Mouse (Mus musculus) T-cell, adult 2 months (primary cell): ENCODE results near the gene Slc20a1.

Experiments used
- DNase-seq: peaks from one replicate; pipeline ENCODE4 v3.0.0; 2022; ENCODE audit warnings: low spot score

Slc20a1 gene

DNA sequence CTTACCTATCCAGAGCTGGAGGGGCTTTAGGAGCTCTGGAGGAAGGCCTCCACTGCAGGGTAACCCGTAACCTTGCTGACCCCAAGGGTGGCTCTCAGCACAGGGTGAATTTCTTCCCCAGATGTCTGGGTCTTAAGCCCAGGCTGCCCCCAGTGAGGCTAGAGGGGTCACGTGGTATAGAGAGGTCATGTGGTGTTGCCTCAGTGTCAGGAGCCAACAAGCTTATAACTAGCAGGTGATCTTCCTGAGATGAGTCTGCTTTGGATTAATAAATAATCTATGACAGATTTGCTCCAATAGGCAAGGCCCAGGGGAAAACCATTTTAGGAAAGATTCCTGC lies 55.0 kb downstream of the Slc20a1 start:
- DNase-seq: no peak

DNA sequence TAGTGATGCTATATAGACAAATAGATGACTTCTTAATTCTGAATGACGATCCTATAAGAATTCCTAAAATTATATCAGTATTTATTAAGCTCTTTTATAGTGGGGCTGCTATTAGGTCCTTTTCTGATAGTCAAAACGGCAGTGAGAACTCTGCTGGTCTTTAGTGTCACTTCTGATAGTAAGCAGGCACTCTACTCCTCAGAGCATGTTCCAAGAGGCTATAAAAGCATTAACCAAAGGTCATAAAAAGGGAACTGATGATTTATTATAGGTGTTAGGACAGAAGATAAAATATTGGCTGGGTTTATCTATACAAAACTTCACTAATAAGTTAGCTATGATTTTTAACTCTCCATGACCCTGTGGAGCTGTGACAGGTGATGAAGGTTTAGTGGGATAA lies 55.5 kb downstream of the Slc20a1 start:
- DNase-seq: no peak

GRCm38 (mm10) chr2:129256006-129256405 lies 57.4 kb downstream of the Slc20a1 start:
- DNase-seq: no peak

DNA sequence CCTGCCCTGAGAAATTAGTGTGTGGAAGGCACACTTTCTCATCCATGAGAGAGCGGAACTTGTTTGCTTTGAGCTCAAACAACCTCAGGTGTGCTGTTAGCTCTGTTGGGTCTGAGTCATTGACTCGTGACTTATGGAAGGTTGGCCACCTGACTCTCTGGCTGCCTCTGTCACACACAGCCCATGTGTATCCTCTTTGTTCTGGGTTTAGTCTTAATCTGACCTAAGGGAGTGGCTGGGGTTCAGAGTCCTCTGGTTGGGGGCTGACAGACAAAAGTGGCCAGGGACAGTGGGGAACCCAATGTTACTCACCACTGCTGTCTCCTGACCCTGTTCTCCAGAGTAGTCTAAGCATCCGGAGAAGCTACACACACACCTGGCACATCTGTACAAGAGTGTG lies 59.5 kb downstream of the Slc20a1 start:
- DNase-seq: no peak

DNA sequence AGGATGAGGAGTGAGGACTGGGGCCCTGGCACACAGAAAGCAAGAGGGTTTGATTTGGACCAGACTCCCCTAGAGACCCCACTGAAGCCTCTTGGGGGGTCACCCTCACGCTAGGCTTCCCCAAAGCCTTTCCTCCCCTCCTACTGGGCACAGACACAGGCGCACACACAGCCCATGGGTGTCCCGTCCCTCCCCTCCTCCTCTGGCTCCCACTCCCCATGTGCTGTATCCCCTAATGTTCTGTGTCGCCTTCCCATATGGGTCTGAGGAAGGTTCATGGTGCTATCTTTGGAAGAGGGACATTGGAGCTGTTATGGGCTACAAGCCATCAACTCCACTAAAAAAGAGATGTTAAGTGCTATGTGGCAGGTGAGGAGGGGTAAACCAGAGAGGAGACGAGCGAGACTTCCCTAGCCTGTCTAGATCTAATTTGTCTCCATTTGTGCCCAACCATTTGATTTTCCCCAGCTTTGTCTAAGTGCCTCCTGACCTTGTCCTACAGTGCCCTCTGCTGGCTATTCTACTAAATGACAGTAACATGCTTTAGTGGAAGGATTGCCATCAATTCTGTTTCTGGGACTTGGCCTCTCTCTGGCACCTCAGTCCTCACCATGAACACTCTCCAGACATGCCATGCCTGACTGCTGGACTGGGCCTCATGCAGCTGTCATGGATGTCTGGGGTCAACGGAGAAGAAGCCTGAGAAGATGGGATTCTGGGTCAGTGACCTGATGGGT lies 60.1 kb downstream of the Slc20a1 start:
- DNase-seq: peak; percentile 76

GRCm38 (mm10) chr2:129260646-129261045 lies 62.1 kb downstream of the Slc20a1 start:
- no peak for DNase-seq
